Mouse (Mus musculus) T-cell, adult 2 months (primary cell): ENCODE data around the gene Ap4b1.
"Not testable (repeated sequence)": the region's sequence is repeated elsewhere in the genome, so short reads cannot be mapped to it uniquely, and the experiment has no call there.

ENCODE experiments used
- DNase-seq: peaks from one replicate; pipeline ENCODE4 v3.0.0; 2022; ENCODE audit warnings: low spot score

Gene Ap4b1

DNA sequence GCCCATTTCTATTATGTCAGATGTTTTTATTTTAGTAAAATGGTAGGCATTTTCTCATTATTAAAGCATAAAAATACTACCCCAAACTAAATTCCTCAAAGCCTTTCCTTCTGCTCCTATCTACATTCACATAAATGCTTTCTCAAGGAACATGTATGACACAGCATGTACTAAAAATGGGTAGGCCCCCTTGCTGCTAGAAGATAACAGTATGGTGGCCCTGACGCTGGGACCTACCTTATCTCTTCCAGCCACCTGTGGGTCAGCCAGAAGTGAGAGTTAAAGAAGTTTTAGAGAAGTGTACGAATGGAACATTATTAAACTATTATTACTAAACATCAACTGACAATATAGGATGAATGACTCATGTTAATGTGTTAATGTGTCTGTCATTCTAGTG is 9.8 kb upstream of the Ap4b1 start:
- DNase-seq = no peak

DNA sequence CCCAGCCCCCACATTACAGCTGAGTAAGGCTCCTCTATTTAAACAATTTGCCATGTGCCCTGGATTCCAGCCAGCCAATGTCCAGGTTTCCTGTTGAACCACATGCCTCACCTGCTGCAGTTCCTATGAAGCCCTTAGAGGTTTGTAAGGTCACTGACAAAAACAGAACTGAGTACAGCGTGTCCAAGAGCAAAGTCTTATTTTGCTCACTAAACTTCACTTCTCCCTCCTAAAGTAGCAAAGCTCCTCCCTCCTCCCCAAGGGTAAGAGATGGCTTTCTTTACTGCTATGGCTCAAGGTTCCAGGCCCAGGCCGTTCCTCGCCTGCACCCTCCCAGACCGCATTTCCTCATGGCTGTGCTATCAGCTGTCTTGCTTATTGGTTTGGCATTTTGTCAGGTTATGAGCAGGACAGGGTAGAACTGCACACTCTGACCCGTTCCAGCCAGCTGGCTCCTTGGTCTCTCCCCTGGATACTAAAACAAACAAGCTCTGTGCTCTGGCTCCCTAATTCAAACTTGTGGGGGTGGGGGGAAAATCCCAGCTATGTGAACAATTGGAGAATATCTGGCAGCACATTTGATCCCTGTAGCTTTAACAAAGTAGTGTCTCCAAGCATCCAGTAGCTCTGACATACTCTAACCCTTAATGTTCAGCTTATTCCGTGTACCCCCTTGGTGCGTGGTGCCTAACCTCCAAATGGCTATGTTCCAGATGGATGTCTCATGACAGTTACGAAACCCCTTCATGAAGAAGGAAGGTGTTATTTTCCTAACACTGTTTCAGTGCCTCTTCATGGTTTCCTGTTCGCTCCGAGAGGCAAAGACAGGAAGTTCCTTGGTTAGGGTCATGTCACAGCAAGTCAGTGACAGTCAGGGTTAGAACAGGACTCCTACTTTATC is 7.4 kb upstream of the Ap4b1 start:
- peak; percentile 72 for DNase-seq

DNA sequence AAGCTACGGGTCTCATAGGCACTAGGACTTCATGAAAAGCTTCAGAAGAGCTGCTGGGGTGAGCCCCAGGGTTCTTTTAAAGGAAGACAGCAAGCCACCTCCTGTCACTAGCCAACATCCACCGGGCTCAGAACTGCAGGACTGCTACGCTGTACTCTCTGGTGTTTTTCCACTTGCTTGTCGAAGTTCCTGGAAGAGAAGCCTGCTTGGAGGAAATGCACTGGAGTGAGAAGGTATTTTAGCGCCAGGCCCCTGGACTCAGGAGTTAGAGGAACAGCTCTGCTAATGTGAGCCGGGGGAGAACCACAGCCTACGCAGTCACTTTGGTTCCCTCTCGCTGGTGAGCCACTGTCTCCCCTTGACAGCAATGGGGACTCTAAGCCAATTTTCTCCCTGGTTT is 6.5 kb upstream of the Ap4b1 start:
- DNase-seq = peak; percentile 27

DNA sequence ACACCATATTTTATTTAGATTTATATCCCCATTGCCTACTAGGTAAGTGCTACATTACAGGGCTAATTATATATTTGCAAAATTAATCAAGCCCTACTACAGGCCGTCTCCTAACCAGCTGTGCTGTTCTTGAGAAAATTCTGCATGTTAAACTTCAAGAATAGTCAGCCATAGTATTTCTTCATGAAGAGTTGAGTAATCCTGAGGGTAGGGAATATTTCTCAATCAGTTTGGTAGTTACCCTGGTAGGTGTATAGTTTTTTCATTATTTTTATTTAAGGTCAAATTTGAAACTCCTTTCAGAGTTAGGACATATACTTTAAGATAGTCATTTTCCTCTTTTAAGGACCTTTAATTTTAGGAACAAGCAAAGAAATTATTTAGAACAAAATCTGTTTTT is 3.6 kb upstream of the Ap4b1 start:
- DNase-seq = no peak

DNA sequence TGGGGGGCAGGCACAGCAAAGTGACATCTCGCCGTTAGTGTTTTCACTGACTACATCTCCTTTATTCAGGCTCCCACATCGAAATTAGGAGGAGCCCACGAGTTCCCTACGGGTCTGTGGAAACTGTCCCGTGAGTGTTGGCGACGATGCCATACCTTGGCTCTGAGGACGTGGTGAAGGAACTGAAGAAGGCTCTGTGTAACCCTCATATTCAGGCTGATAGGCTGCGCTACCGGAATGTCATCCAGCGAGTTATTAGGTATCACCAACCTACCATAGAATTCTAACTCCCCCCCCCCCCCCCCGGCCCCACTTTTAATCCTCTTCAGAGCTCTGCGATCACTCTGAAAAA is 455 bp downstream of the Ap4b1 start:
- DNase-seq = no peak

DNA sequence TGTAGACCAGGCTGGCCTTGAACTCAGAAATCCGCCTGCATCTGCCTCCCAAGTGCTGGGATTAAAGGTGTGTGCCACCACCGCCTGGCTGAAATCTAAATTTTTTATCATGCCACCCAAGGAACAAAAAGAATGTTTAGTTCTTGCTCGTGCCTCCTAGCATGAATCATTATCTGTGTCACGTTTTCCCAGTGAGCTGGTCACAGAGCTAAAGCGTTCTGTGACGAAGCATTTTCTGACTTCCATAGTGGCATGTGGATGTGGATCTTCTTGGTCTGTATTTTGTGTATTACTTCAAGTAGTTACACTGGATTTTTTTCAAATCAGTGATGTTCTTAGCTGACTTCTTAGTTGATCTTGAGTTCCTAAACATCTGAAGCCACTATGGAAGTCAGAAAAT is 1.6 kb downstream of the Ap4b1 start:
- DNase-seq = no peak

DNA sequence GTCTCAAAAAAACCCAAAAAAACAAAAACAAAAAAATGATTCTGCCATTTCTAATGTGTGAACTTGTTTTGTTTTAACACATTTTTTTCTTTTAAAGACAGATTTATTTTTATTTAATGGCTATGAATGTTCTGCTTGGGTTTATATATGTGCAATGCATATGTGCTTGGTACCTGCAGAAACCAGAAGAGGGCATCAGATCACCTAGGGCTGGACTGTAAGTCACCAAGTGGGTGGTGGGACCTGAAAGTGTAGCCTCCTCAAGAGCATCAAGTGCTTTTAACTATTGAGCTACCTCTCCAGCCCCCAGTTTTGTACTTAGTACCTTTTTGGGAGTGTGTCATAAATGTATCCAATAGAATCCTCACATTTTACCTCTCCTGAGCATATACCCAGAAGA is 18.2 kb downstream of the Ap4b1 start:
- no peak for DNase-seq

DNA sequence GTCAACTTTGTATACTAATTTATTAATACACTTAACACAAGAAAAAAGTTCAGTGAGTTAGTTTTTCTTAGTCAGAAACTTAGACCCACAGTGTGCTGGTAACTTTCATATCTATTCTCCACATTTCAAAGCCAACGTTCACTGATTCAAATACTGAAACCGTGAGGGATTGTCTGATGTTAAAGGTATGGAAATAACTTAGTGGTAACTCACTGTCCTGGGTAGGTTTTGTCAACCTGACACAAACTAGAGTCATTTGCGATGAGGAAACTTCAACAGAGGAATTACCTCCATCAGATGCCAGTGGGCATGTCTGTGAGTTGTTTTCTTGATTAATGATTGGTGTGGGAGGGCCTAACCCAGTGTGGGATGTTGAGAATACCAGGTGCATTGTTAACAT is 19.7 kb downstream of the Ap4b1 start:
- DNase-seq = no peak

DNA sequence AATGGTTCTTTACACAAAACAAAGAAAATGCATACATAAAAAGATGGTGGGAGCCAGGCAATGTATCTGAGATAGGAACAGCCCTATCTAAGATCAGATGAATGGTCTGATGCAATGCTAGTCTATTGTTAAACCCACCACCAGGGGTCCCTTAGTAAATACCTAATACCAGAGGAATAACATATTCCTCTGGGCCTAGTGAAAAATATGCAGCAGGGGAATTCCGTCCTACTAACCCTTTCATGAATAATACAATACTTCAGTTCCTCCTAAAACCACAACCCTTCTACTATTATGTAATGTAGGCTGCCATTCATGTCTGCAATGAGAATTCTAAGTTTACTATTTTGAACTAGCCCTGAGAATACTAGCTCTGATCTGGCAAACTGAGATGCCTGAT is 21.4 kb downstream of the Ap4b1 start:
- not testable (repeated sequence) for DNase-seq

DNA sequence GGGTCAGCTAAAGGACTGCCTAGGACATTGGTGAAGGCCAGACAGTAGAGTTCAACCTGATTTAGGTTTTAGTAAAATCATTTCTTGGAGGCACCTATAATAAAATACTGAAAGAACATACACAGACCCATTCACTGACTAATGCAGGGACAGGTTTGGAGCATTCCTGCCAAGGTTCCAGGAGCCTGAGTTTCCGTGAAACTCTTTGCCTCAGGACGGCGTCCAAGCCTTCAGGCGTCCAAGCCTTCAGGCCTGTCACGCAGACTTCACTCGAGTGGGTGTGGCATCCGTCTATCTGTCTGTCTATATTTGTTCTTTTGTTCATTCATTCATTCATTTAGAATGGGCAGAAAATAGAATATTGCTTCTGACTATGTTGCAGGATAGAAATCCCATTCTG is 21.8 kb downstream of the Ap4b1 start:
- DNase-seq = no peak

DNA sequence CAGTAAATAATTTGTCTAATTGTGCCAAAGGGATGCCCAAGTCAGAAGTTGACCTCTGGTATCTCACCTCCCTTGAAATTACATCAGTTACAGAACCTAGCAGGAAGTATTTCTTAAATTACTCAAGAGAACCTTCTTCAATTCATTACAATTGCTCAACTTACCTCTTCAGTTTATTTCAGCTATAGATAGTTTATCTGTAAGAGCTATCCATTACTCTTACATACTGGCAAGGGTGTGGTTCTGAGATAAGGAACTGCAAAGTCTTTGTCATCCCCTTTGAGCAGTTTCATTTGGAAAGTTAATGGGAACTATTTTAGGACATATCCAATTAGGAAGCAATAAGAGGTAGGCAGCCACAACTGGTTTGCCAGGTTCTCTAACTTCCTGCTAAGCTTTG is 23.1 kb downstream of the Ap4b1 start, which contains the start of gene Bcl2l15:
Gene Bcl2l15 (plus strand): TSS at position 176 of the 400 bp plus-strand sequence.
- DNase-seq = no peak

DNA sequence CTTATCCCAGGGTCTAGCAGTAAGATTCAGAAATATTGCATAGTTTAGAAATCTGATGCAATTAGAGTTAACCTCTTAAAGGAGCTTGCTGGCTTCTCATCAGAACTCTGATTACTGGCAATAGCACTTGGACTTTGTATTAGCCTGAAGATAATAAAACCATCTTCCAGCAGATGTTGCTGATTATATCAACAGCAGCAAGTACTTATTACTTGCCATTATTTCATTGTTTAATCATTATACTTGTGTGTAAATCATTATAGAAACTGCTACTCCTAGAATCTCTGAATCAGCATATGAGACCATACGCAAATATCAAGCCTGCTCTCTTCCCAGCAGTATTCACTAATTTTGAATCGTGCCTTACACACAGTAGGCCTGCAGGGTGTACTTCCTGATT is 24.7 kb downstream of the Ap4b1 start:
- DNase-seq = no peak

DNA sequence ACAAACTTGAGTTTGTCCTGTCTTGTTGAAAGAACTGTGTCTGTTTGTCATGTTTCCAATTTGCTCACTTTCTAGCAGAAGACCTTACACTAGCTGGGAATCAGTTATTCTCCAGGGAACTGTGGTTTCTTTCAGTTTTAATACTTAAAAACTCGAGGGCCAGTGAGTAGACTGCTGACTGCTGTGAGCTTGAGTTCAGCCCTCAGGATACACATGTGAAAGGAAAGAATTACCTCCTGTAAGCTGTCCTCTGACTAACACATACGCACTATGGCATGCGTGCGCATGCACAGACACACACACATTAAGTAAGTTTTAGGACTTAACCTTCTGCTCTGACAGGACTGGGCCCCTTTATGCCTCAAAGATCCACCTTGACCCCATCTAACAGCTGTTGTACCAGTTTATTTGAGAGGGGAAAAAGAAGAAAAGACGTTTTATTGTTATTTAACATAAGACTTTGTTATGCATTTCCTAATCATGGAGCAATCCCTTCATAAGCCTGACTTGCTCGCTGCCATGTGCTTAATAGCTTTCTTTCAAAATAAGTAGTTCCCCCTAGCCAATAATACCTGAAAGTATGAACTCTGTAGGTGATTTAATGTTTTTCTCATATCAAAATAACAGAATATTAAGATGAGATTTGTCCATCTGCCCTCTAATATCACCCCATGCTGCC is 26.1 kb downstream of the Ap4b1 start:
- DNase-seq = no peak

DNA sequence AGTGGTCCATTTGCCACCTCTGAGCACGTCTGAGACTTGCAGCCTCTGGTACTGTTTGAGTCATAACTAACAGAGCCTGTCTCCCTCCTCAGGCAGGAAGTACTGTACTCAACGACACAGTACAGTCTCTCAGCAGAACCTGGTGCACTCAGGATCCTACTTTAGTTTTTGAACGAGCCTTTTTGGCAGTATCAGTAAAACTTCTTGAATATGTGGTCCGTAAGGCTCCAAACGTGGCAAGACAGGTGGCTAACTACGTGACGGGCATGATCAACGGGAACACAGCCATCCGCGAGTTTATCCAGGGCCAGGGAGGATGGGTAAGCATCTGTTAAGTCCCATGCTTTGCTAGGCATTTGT is 26.6 kb downstream of the Ap4b1 start:
- DNase-seq = no peak

DNA sequence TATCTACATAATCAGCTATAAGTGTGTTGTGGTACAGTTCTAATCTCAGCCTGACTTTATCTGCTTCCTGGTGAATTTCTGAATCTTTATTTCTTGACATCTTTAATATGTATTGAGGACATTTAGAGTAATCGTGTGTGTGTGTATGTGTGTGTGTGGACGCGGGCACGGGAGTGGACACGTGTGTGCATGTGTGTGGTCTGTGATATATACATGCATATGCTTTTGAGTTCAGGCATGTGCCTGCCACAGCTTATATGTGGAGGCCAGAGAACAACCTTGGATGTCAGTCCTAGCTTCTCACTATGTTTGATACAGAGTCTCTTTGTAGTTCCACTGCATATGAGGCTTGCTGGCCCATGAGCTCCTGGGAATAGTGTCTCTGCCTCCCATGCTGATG is 27.1 kb downstream of the Ap4b1 start:
- DNase-seq = no peak

DNA sequence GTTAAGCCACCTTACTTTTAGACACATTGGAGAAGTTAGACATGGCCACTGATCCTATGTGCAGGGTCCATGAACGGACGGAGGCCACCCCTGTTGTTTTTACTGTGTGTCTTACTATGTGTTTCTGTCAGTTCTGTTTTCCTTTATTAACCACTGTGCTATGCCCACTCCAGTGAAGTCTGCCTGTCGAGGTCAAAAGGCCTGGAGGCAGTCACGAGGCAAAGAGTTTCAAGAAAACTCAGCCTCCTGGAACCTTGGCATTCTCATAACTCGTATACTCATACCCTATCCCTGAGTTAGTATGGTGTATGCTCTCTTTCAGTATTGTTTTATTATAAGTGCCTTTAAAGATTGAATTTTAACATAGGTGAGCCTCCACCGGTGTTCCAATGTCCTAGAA is 30.4 kb downstream of the Ap4b1 start:
- DNase-seq = no peak

DNA sequence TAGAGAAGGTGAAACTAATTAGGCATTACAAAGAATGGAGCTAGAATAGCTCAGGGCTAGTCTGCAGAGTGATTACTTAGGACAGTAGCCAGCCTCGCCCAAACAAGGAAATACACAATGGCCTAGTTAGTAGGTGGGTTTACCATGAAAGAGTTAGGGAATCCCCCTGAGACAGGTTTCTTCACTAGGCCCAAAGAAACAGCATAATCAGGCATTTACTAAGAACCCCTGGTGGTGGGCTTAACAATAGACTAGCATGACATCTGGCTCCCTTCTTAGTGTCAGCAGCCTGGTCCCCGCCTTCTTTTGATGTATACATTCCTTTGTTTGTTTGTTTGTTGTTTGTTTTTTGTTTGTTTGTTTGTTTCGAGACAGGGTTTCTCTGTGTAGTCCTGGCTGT is 30.9 kb downstream of the Ap4b1 start:
- DNase-seq = not testable (repeated sequence)

DNA sequence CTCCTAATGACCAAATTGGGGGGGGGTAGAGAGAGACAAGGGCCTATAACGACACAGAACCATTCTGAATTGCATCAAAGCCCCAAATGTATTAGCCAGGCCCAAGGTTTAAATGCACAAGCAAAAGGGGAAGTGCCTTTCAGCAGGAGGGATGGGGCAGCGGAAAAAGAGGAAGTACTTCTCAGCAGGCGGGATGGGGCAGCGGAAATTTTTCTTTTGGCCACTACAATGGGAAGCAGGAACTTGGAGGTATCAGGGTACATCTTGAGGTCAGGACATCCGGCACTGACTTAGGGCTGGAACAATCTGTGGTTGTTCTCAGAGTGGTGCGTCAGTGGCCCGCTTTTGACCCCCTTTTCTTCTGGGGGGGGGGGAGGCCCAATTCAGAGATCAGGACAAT is 31.6 kb downstream of the Ap4b1 start:
- DNase-seq = not testable (repeated sequence)

DNA sequence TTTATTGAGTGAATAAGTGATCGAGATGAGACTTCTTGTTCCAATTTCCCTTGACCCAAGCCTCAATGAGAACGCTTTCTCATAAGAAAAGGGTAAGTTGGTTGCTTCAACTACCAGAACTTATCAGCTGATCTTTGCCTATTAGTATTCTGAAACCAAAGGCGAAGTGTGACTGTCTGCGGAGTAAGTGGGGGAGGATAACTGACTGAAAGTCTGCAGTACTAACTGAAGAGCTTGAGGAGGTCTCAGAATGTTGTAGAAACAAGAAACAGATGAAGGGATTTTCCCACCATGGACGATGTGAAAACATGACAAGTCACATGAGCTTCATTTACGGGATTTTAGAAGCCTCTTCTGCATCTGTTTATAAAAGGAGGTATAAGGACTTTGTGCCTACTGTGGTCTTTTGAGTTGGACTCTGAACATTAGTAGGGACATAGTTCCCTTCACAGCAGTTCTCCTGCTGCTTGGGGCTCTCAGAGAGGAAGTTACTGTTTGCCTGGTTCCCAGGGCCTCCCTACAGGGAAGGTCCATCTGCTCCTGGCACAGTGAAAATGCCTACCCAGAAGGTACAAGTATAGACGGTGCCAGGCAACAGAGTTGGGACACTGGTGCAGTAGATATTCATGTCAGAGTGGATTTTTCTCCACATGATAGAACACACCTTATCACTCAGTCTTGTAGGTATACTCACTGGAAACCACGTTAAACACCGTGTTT is 41.5 kb downstream of the Ap4b1 start:
- no peak for DNase-seq

DNA sequence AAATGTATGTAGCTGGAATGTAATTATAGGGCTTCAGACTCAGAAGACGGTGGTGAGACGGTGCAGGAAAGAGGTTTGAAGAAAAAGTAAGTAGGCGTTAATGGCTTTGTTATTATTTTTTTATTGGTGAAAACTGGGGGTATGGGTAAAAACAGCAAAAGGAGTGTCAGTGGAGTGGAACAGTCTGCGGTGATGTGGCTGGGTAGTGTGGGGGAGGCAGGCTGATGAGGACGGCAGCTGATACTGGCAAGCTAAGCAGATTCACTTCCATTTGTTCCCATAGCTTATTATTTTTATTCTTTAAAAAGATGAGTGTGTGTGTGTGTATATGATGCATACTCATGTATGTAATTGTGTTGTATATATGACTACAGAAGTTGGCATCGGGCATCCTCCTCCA is 42.2 kb downstream of the Ap4b1 start:
- DNase-seq = no peak

DNA sequence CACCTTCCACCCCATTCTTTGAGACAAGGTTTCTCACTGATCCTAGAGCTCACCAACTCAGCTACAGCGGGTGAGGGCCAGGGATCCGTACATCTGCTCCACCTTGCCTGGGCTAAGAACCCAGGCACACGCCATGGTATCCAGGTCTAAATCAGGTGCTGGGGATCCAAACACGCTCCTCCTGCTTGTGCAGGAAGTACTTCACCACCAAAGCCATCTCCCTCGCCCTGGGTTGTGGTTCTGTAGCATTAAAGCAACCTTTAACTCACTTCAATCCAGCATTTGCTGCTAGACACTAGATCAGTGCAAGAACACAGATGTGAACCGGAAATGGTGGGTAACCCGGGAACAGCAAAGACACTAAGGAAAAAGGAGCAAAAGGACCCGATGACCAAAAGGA is 42.6 kb downstream of the Ap4b1 start:
- peak; percentile 11 for DNase-seq

DNA sequence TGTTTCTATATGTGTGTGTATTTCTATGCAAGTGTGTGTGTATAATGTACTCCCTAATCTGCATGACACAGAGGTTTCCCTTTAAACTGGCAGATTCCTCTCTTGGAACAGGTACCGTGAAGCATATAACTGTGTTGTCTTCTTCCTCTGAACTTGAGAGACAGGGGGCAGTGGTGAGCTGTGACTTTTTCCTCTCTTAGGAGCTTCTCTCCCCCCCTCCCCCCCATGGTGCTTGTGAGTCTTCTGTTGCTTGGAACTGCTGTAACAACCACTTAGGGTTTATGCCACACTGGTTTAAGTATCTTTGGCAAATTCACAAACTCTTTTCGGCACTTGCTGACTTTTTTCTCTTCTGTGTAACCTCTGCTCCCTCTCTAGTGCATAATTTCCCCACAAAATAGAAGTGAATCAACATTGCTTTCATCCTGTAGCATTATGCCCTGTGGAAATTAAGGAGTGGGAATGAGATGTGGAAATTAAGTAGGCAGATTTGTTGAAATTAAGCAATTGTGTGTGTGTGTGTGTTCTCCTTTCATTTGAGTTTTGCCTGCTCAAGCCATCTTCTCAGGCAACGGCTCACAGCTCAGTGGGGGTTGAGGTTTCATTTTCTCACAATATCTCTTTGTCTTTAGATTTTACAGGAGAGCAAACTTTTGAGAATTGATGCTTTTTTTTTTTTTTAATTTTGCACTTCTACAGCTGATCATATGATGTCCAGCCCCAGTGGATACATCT is 43.4 kb downstream of the Ap4b1 start:
- peak; percentile 84 for DNase-seq
